Mouse (Mus musculus) heart, adult 2 months (tissue): ENCODE measurements around the gene Casq1. TPM values are rescaled to one million over a fixed set of nuclear protein-coding genes. Genes with fewer than 3 reads are reported as not detected.
A peak's percentile ranks its signal among the peaks of the same experiment; 100 is the strongest.

ENCODE experiments used
- DNase-seq, 2 experiments: peaks; one replicate each; pipeline ENCODE4 v3.0.0; 2021
- H3K27ac ChIP-seq: fragments of 200-600 bp; 2 replicates; pipeline ENCODE4 v1.8.1; 2022
- H3K27me3 ChIP-seq: fragments of 200-500 bp; 2 replicates; pipeline ENCODE4 v1.6.1; 2012; ENCODE audit warnings: mild to moderate bottlenecking, low read length, inconsistent platforms, mixed read lengths; ENCODE audit not compliant: control insufficient read depth, insufficient read depth
- H3K36me3 ChIP-seq: fragments of 200-500 bp; 2 replicates; pipeline ENCODE4 v1.6.1; 2012; ENCODE audit warnings: low read length, inconsistent platforms; ENCODE audit not compliant: control insufficient read depth, insufficient read depth
- H3K4me1 ChIP-seq: fragments of 200-500 bp; 2 replicates; pipeline ENCODE4 v1.6.1; 2011; ENCODE audit warnings: low read length; ENCODE audit not compliant: control insufficient read depth, insufficient read depth
- H3K4me3 ChIP-seq: fragments of 200-600 bp; 2 replicates; pipeline ENCODE4 v1.8.1; 2022
- H3K79me2 ChIP-seq: fragments of 200-500 bp; replicated peaks from 2 replicates; pipeline ENCODE4 v1.6.1; 2012; ENCODE audit warnings: mild to moderate bottlenecking, inconsistent platforms, low read length, moderate library complexity, mixed read lengths; ENCODE audit not compliant: control insufficient read depth, insufficient read depth
- H3K9ac ChIP-seq: fragments of 200-500 bp; 2 replicates; pipeline ENCODE4 v1.6.1; 2012; ENCODE audit warnings: low read depth, mild to moderate bottlenecking, control low read depth, inconsistent platforms, low read length, mixed read lengths
- CTCF ChIP-seq: fragments of 200-600 bp; IDR thresholded peaks from 2 replicates; pipeline ENCODE4 v1.8.1; 2022; ENCODE audit warnings: antibody characterized with exemption, mild to moderate bottlenecking, moderate library complexity
- EP300 ChIP-seq: fragments of 200-500 bp; IDR thresholded peaks from 2 replicates; pipeline ENCODE4 v1.6.1; 2011; ENCODE audit warnings: low read depth, low read length, control low read depth; ENCODE audit not compliant: insufficient read depth
- POLR2A ChIP-seq: fragments of 200-500 bp; IDR thresholded peaks from 2 replicates; pipeline ENCODE4 v1.6.1; 2011; ENCODE audit warnings: mild to moderate bottlenecking, low read depth, low read length, control low read depth; ENCODE audit not compliant: insufficient read depth
- WGBS: fragments of 180-500 bp; shearing (Covaris S2); methylation state at CpG from one replicate; pipeline ENCODE4 v1.1.7; 2018; 5-methylcytosine and 5-hydroxymethylcytosine counted together
- intact Hi-C: fragments of 180-260 bp; cut with DNase I; formaldehyde crosslinking; loops from one replicate; pipeline ENCODE4 v1.15.1; 2025
- polyA plus RNA-seq: library from polyadenylated mRNA; depleted of rRNA; stranded (reverse); fragments of >200 nt; gene quantifications from 2 replicates; pipeline ENCODE4 v1.2.3, GENCODE M21; 2012; rRNA removed
- total RNA-seq, 2 experiments: library from RNA; stranded (reverse); gene quantifications; 2 replicates each; pipeline ENCODE4 v1.2.3; 2021

The Casq1 gene
- total and polyA plus RNA-seq, 3 experiments = 3.3 to 53.8 (median 5.6) TPM

DNA sequence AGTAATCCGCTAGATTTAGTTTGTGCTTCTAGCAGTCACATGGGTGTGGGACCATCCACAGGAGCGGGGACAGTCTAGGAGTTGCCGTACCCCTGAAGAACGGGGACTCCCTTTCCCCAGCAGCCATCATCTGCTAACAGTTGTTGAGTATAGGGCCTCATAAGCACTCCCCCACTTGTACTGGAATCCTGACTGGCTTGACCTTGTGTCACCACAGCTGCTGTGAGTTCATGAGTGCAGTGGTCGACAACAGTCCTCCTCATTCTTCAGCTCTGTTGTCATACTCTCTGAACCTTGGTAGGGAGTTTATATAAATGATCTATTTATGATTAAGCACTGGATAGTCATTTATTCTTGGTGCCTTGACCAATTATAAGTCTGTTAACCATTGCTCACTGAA, 49.9 kb downstream of the Casq1 start:
- Histone ChIP-seq H3K27me3 (no peaks in the 10 kb centered on the region), H3K36me3 (peaks cover 20% of the 10 kb centered on the region), H3K4me1 (peaks cover 2% of the 10 kb centered on the region; the same call in 1 of the 2 replicates), H3K79me2 (peaks cover 3% of the 10 kb centered on the region), H3K9ac (no peak overlapping the region), H3K27ac (no peak overlapping the region), H3K4me3 (no peak overlapping the region)
- 89% methylated on average over 5 of the region's 5 CpGs for WGBS
- intact Hi-C loops = no loop called here
- no peak for DNase-seq
- no peak for TF ChIP-seq CTCF
- TF ChIP-seq POLR2A = no peak
- no peak for TF ChIP-seq EP300

GRCm38 (mm10) chr1:172167911-172168310, 51.8 kb downstream of the Casq1 start:
- H3K4me1 ChIP-seq = peaks cover 2% of the 10 kb centered on the region; the same call in 1 of the 2 replicates
- H3K36me3 ChIP-seq = peaks cover 13% of the 10 kb centered on the region
- intact Hi-C loops = no loop called here

DNA sequence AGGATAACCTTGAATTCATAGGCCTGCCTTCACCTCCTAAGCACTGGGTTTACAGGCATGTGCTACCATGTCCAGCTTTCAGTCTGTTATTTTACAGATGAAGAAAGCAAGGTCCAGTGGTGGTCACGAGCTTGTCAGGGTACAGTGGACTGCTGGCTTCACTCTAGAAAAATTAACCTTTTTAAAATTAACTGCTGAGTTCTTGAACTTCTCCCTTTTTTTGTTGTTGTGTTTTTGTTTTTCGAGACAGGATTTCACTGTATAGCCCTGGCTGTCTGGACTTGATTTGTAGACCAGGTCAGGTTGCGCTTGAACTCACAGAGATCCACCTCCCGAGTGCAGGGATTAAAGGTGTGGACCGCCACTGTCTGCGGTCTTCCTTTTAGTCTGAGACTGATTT, 56.7 kb downstream of the Casq1 start:
- no peak for TF ChIP-seq EP300
- no peak for TF ChIP-seq CTCF
- no peak for TF ChIP-seq POLR2A
- Histone ChIP-seq H3K27me3 (no peaks in the 10 kb centered on the region), H3K4me1 (peaks cover 1% of the 10 kb centered on the region), H3K4me3 (no peak overlapping the region), H3K36me3 (peaks cover 22% of the 10 kb centered on the region), H3K79me2 (peaks cover 5% of the 10 kb centered on the region; the same call in 1 of the 2 replicates), H3K27ac (no peak overlapping the region), H3K9ac (no peak overlapping the region)
- DNase-seq = no peak
- intact Hi-C loops = loop anchor here (1.0 to 5.0 kb wide), 4 partner anchors 34 to 147 kb away; no protein-coding TSS in a partner anchor
- WGBS = 90% methylated on average over 6 of the region's 6 CpGs

More at GRCm38 (mm10) chr1:172167911-172168310, 51.8 kb downstream of the Casq1 start:
- DNase-seq = no peak
- TF ChIP-seq CTCF (no peak), EP300 (no peak), POLR2A (no peak)
- Histone ChIP-seq H3K9ac (no peak overlapping the region), H3K79me2 (peaks cover 3% of the 10 kb centered on the region), H3K27me3 (no peaks in the 10 kb centered on the region), H3K27ac (no peak overlapping the region), H3K4me3 (no peak overlapping the region)
- WGBS = 89% methylated on average over 5 of the region's 5 CpGs

DNA sequence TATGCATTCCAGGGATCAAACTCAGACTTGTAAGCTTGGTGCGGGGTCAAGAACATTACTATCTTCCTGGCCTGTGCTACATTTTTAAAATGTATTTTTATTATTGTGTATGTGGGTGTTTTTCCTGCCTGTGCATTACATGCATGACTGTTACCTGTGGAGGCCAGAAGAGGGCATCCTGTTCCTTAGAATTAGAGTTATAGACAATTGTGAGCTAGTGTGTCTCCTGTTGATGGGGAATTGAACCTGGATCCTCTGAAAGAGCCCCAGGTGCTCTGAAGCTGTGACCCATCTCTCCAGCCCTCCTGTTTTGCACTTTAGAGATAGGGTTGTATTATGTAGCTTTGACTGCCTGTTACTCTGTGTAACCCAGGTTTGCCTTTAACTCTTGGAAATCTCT, 57.7 kb downstream of the Casq1 start:
- peak in 1 of 2 experiments; percentile 27 for DNase-seq
- Histone ChIP-seq H3K27me3 (no peaks in the 10 kb centered on the region), H3K79me2 (peaks cover 5% of the 10 kb centered on the region; the same call in 1 of the 2 replicates), H3K4me3 (no peak overlapping the region), H3K27ac (peak overlapping the region; percentile 82; the same call in 1 of the 2 replicates), H3K4me1 (peaks cover 1% of the 10 kb centered on the region), H3K36me3 (peaks cover 22% of the 10 kb centered on the region), H3K9ac (no peak overlapping the region)
- no peak for TF ChIP-seq POLR2A
- TF ChIP-seq CTCF = peak; percentile 91
- intact Hi-C loops = loop anchor here (1.0 to 5.0 kb wide), 4 partner anchors 35 to 148 kb away; no protein-coding TSS in a partner anchor
- 70% methylated on average over 1 of the region's 1 CpGs for WGBS

DNA sequence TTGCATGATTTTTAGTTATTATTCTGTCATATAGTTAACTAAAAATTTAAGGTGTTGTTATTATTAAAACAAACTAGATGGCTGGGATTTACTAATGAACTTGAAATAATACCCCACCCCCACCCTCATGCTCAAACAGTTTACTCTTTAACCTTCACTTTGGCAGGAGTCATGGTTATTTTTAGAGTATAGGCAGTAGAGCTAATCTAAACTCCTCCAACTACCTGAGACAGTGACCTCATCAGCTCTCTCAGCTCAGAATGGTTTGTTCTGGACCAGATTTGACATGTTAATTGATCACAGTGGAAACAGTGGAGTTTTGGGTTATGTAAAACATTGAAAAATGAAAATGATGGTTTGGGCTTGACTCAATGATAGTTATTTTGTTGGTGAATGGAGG, 59.2 kb downstream of the Casq1 start:
- DNase-seq = no peak
- Histone ChIP-seq H3K4me1 (peaks cover 1% of the 10 kb centered on the region), H3K27me3 (no peaks in the 10 kb centered on the region), H3K4me3 (no peak overlapping the region), H3K9ac (no peak overlapping the region), H3K79me2 (peaks cover 6% of the 10 kb centered on the region), H3K36me3 (peaks cover 24% of the 10 kb centered on the region), H3K27ac (peak overlapping the region; percentile 82)
- intact Hi-C loops = loop anchor here (5.0 kb wide), 1 partner anchor 37 kb away; no protein-coding TSS in a partner anchor
- TF ChIP-seq EP300 (no peak), CTCF (no peak), POLR2A (no peak)

GRCm38 (mm10) chr1:172159970-172160369, 59.7 kb downstream of the Casq1 start:
- Histone ChIP-seq H3K4me3 (no peak overlapping the region), H3K27me3 (no peaks in the 10 kb centered on the region), H3K27ac (peak overlapping the region; percentile 82), H3K9ac (no peak overlapping the region), H3K4me1 (peaks cover 1% of the 10 kb centered on the region), H3K79me2 (peaks cover 6% of the 10 kb centered on the region), H3K36me3 (peaks cover 23% of the 10 kb centered on the region)
- DNase-seq = no peak
- no peak for TF ChIP-seq POLR2A
- TF ChIP-seq CTCF = no peak
- no peak for TF ChIP-seq EP300
- intact Hi-C loops = loop anchor here (5.0 kb wide), 1 partner anchor 37 kb away; no protein-coding TSS in a partner anchor
- WGBS = 20% methylated on average over 4 of the region's 4 CpGs

Other genes starting within 250 kb of the Casq1 start
- gene Vangl2, start 191.4 kb downstream of the Casq1 start, total RNA-seq = 1 to 10 TPM; 1.3 TPM
- gene Vangl2, start 191.4 kb downstream of the Casq1 start, polyA plus RNA-seq = 1.3 and 1.9 TPM in 2 replicates
- gene Nhlh1, start 162.3 kb downstream of the Casq1 start, total RNA-seq = not detected
- not detected in 2 replicates for gene Nhlh1, start 162.3 kb downstream of the Casq1 start, polyA plus RNA-seq
- gene Copa, start 137.3 kb downstream of the Casq1 start, total RNA-seq = 100 to 1,000 TPM in 1 of 2 experiments, 10 to 100 TPM in 1; 98.5 to 111 TPM
- 42.3 and 59.2 TPM in 2 replicates for gene Copa, start 137.3 kb downstream of the Casq1 start, polyA plus RNA-seq
- gene Ncstn, start 137.1 kb downstream of the Casq1 start, total RNA-seq = 10 to 100 TPM; 41.5 to 43.2 TPM
- 63.3 and 78.3 TPM in 2 replicates for gene Ncstn, start 137.1 kb downstream of the Casq1 start, polyA plus RNA-seq
- 100 to 1,000 TPM; 107 to 125 TPM for gene Pex19, start 93.1 kb downstream of the Casq1 start, total RNA-seq
- gene Pex19, start 93.1 kb downstream of the Casq1 start, polyA plus RNA-seq = 113 and 175 TPM in 2 replicates
- 100 to 1,000 TPM; 100 to 116 TPM for gene Dcaf8, start 71.8 kb downstream of the Casq1 start, total RNA-seq
- 62.7 and 93.8 TPM in 2 replicates for gene Dcaf8, start 71.8 kb downstream of the Casq1 start, polyA plus RNA-seq
- gene Pea15a, start 13.1 kb downstream of the Casq1 start, total RNA-seq = 10 to 100 TPM; 52.2 to 69.8 TPM
- gene Pea15a, start 13.1 kb downstream of the Casq1 start, polyA plus RNA-seq = 56.8 and 101 TPM in 2 replicates
- gene Atp1a4, start 38.5 kb upstream of the Casq1 start, total RNA-seq = not detected
- gene Atp1a4, start 38.5 kb upstream of the Casq1 start, polyA plus RNA-seq = 0.10 and 0.35 TPM in 2 replicates
- gene Igsf8, start 41.8 kb upstream of the Casq1 start, total RNA-seq = 10 to 100 TPM; 10.9 to 13.5 TPM
- gene Igsf8, start 41.8 kb upstream of the Casq1 start, polyA plus RNA-seq = 25.9 and 39.9 TPM in 2 replicates
- gene Atp1a2, start 78.2 kb upstream of the Casq1 start, total RNA-seq = 100 to 1,000 TPM; 462 to 588 TPM
- gene Atp1a2, start 78.2 kb upstream of the Casq1 start, polyA plus RNA-seq = 319 and 349 TPM in 2 replicates
- not detected for gene Kcnj9, start 109.5 kb upstream of the Casq1 start, total RNA-seq
- 0.04 and 0.06 TPM in 2 replicates for gene Kcnj9, start 109.5 kb upstream of the Casq1 start, polyA plus RNA-seq
- under 1 TPM; 0.07 to 0.08 TPM for gene Kcnj10, start 121.3 kb upstream of the Casq1 start, total RNA-seq
- gene Kcnj10, start 121.3 kb upstream of the Casq1 start, polyA plus RNA-seq = 0.26 and 0.27 TPM in 2 replicates
- 1 to 10 TPM; 3.8 to 4.2 TPM for gene Pigm, start 156.7 kb upstream of the Casq1 start, total RNA-seq
- 3.3 and 3.7 TPM in 2 replicates for gene Pigm, start 156.7 kb upstream of the Casq1 start, polyA plus RNA-seq